Mouse (Mus musculus) embryonic fibroblast, embryonic 13.5 days (primary cell): ENCODE data around the gene Babam2. TPM values are rescaled to one million over a fixed set of nuclear protein-coding genes. Genes with fewer than 3 reads are reported as not detected.

ENCODE experiments used
- H3K27ac ChIP-seq: 2 replicates; pipeline ENCODE4 v1.5.1; 2012; ENCODE audit warnings: low read length, control low read depth, inconsistent platforms; ENCODE audit not compliant: insufficient read depth
- H3K4me1 ChIP-seq: 2 replicates; pipeline ENCODE4 v1.6.1; 2011; ENCODE audit warnings: low read length; ENCODE audit not compliant: control insufficient read depth, insufficient read depth
- H3K4me3 ChIP-seq: 2 replicates; pipeline ENCODE4 v1.5.1; 2011; ENCODE audit warnings: mild to moderate bottlenecking, control low read depth, low read length; ENCODE audit not compliant: insufficient read depth
- CTCF ChIP-seq: IDR thresholded peaks from 2 replicates; pipeline ENCODE4 v1.5.1; 2011; ENCODE audit warnings: mild to moderate bottlenecking, control low read depth, low read length, moderate library complexity, borderline replicate concordance; ENCODE audit not compliant: insufficient read depth
- POLR2A ChIP-seq: IDR thresholded peaks from 2 replicates; pipeline ENCODE4 v1.6.1; 2011; ENCODE audit warnings: low read depth, mild to moderate bottlenecking, control low read depth, low read length, moderate library complexity
- polyA plus RNA-seq: library from polyadenylated mRNA; stranded (reverse); fragments of >200 nt; gene quantifications from 2 replicates; pipeline ENCODE4 v1.2.4, GENCODE M21; 2011; ENCODE audit warnings: low read depth; ENCODE audit not compliant: missing spikeins, insufficient read length

Babam2 gene
- 60.2 and 68.7 TPM in 2 replicates for polyA plus RNA-seq

DNA sequence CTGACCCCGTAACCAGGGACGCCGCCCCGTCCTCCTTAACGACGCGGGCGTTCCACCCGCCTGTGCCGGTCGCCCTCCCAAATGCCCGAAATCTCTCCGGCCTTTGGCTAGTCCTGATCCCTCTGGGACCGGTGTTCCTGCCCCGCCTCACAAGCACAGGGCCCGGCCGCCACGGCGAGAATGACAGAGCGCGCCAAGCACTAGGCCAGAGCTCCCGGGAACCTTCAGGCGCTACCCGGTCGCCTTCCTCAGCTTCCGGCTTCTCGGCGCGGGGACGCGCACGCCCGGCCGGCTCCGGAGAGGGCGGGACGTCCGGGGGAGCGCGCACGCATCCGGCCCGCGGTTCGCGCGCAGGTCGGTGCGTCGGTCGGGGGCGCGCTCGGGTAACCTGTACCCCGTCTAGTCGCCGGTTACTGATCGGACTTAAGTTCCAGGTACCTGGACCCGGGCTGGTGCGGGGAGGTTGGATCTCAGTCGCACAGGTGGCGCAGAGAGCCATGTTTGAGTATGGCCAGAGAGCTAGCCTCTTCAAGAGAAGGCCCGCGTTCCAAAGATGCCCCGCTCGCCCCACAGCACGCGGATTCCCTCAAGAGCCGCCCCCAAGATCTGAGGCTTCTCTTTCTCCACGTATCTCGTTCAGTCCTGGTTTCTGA lies at the start of gene Babam2:
TSS of gene Babam2 (plus strand) at position 41 of the 653 bp plus-strand sequence.
- H3K4me1 ChIP-seq: peaks cover 6% of the 10 kb centered on the region
- peak within 1 kb of the TSS; percentile 94 for H3K27ac ChIP-seq
- TF ChIP-seq CTCF (no peak), POLR2A (peak; percentile 54)
- peak within 1 kb of the TSS; percentile 56 for H3K4me3 ChIP-seq

DNA sequence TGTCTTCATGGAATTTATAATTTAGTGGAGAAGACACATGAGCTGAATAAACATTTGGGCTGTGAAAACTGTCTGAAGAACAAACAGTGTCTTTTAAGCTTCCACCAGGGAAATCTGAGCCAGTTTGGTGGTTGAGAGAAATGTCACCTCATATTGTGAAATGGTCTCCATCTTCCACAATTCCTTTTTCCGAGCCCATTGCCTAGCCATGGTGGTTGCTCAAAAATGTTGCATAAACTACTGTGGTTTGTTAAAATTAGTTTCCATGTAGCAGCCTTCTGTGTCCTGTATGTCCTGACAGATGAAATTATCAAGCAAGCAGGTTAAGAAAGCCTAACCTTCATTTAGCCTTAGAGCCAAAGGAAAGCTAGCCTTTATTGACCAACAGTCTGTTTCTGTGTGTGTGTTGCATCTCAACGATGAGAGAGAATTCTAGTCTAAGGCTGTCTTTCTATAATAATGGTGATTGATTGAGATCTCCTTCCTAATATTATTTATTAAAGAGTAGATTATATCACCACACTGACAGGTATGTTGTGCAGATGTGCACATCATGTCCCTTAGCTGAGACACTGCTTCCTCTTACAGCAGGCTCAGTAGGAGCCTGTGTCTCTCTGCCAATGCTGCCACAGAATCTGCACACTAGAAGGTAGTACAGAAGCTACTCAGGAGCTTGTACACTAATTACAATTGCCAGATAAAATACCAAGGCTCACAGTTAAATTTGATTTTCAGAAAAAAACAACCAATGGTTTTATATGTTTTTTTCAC lies 46.8 kb upstream of the Babam2 start:
- Histone ChIP-seq H3K27ac (no peak overlapping the region), H3K4me1 (0 out of 2 replicates have a peak, but pooled peaks cover 5% of the 10 kb centered on the region), H3K4me3 (no peak overlapping the region)
- TF ChIP-seq POLR2A: no peak
- TF ChIP-seq CTCF: no peak

DNA sequence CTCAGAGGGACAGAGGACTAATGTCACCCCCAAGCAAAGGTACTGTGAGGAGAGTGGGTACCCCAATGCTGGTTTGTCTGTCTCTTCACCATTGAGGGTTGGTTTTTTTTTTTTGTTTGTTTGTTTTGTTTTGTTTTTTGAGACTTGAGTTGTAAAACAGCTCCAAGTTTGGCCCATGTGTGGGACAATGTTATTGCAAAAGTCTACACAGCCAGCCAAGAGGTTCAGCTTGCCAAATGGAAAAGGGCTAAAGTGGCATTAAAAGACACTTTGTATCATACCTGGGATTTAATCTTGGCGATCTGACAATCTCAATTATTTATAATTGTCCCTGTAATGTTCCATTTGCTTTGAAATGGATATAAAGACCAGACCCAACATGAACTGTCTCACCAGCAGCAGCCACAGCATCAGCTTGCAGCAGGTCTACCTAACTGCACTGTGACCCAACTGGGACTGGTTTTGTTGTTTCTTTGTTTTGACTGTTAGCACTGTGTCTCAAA lies 41.7 kb upstream of the Babam2 start:
- TF ChIP-seq POLR2A (no peak), CTCF (no peak)
- H3K27ac ChIP-seq: no peak overlapping the region
- H3K4me1 ChIP-seq: no peaks in the 10 kb centered on the region
- H3K4me3 ChIP-seq: no peak overlapping the region

DNA sequence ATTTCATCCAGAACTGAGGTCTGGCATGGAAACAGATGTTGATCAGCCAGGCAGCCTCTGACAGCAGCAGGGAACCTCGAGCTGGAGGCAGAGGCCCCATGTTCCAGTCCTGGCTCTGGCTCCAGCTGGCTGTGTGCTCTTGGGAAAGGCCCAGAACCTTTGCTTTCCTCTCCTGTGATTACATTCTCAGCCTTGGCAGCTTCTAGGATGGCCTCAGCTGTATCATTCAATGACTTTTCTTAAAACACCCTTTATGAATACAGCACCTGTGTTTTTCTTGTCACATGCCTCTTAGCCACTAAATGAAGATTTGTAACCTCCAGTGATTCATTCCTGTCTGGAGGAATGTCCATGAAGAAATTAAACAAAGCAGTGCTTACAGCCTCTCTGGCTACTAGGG lies 31.3 kb upstream of the Babam2 start:
- H3K4me1 ChIP-seq: 0 out of 2 replicates have a peak, but pooled peaks cover 3% of the 10 kb centered on the region
- TF ChIP-seq POLR2A (no peak), CTCF (no peak)
- H3K4me3 ChIP-seq: no peak overlapping the region
- H3K27ac ChIP-seq: peak overlapping the region; percentile 1

DNA sequence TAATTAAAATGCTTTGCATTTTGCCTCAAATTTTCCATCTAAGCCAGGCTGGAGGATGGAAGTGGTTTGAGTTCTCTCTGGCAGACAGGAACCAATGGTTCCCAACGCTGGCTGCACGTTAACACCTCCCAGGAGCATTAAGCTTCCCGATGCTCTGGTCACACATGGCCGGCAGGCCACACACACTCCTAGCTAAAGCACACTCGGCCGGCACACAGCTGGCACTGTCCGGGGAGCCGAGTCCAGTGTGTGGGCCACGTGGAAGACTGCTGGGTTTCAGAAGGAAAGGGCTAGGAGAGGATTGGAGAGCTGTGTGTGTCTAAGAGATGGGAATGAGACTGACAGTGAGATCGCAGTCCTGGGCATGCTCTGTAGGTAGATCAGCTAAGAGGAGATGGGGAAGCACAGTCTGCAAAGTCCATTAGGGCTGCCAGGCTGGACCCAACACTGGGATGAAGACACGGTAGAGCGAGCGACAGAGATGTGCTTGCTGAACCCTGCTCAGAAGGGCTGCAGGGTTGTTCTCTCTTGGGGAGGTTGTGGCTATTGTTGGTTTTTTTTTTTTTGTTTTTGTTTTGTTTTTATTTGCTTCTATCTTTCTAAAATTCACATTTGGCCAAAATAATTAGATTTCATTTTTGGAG lies 29.0 kb upstream of the Babam2 start:
- TF ChIP-seq CTCF (no peak), POLR2A (no peak)
- H3K27ac ChIP-seq: no peak overlapping the region
- H3K4me1 ChIP-seq: 0 out of 2 replicates have a peak, but pooled peaks cover 3% of the 10 kb centered on the region
- H3K4me3 ChIP-seq: no peak overlapping the region

DNA sequence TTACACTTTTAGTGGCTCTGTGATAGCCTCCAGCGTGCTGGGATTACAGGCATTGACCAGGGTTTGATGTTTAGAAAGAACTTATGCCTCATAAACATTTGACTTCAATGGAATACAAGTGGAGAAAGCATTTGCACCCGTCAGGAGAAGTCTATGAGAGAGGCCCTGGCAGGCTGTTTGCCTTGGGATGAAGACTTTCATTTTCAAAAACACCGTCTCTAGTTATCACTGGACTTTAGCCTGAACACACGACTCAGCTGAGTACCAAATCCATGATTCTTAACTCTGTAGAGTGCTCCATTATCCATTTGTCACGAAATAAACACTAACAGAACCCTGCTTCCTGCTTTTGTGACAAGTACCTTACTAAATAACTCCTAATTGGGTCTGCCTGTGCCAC lies 27.5 kb upstream of the Babam2 start:
- no peak overlapping the region for H3K4me3 ChIP-seq
- no peak overlapping the region for H3K27ac ChIP-seq
- TF ChIP-seq POLR2A: no peak
- no peak for TF ChIP-seq CTCF
- H3K4me1 ChIP-seq: 0 out of 2 replicates have a peak, but pooled peaks cover 3% of the 10 kb centered on the region

DNA sequence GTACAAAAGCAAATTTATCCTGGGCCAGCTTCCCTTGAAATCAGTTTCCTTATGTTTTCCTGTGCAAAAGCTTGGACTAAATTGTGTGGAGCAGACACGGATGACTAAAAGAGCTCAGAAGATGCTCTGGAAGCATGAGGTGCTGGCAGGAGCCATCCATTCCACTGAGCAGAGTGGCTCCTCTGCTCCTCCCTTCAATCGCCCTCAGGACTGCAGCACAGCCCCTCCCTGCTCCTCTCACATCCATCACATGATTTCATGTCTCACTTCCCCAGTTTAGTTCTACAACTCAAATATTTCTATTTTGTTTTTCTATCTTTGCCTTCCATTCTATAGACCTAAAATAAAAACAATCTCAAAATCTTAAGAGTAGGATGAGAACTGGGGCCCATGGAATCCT lies 26.3 kb upstream of the Babam2 start:
- TF ChIP-seq CTCF (no peak), POLR2A (no peak)
- H3K4me3 ChIP-seq: no peak overlapping the region
- no peaks in the 10 kb centered on the region for H3K4me1 ChIP-seq
- H3K27ac ChIP-seq: no peak overlapping the region

DNA sequence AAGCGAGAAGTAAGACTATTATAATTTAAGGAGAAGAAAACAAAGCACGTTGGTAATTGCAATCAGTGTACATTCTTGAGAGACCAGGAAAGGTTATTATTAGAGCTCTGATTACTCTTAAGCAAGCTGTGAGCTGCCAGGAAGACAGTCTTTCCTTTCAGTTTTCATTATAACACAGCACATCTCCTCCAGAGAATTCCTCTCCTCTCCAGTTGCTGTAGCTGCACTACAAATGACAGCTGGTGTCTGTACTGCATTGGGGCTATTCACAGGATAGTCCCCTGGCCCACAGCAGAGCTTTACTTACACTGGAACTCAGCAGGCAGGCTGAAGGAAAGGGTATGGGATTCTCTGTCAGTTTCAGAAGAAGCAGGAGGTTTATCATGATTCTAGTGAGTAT lies 24.1 kb upstream of the Babam2 start:
- Histone ChIP-seq H3K4me1 (no peaks in the 10 kb centered on the region), H3K27ac (no peak overlapping the region), H3K4me3 (no peak overlapping the region)
- TF ChIP-seq CTCF (no peak), POLR2A (no peak)

DNA sequence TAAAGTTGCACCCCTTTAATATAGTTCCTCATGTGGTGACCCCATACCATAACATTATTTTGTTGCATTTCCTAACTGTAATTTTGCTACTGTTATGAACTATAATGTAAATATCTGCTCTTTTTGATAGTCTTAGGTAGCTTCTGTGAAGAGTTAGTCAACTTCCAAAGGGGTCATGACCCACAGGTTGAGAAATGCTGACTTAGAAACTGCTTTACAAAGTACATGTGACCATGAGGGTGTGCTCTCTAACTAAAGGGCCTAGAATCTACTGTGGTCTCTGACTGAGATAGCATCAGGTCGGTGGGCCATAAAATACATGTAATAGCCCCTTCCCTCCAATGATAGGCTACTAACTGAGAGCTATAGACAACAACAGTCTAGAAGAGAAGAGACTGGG lies 19.5 kb upstream of the Babam2 start:
- no peak for TF ChIP-seq CTCF
- no peak for TF ChIP-seq POLR2A
- Histone ChIP-seq H3K4me1 (no peaks in the 10 kb centered on the region), H3K4me3 (no peak overlapping the region), H3K27ac (no peak overlapping the region)

DNA sequence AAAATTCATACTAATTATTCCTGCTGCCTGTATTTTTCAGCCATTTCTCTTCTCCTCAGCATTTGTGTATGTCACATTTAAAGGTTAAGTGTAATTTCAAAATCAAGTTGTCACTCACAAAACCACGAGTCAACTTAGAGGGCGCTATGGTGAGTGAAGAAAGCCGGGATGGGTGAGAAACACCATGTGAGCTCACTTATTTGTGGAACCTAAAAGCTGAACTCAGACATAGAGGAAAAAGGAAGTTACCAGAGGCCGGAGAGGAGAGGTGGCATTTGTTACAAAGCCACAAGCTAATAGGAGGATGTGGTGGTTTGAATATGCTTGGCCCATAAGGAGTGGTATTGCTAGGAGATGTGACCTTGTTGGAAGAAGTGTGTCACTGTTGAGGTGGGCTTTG lies 17.3 kb upstream of the Babam2 start:
- H3K4me1 ChIP-seq: no peaks in the 10 kb centered on the region
- no peak overlapping the region for H3K4me3 ChIP-seq
- H3K27ac ChIP-seq: no peak overlapping the region
- TF ChIP-seq CTCF (no peak), POLR2A (no peak)
